Mouse (Mus musculus) spleen, adult 2 months (tissue): Measurements from ENCODE around the gene Acot9.

Experiments used
- CTCF ChIP-seq: fragments of 200-500 bp; IDR thresholded peaks from 2 replicates; pipeline ENCODE4 v1.5.1; 2011; ENCODE audit warnings: mild to moderate bottlenecking, inconsistent platforms; ENCODE audit not compliant: insufficient read depth, insufficient read length, insufficient replicate concordance; ENCODE audit errors: extremely low read depth
- POLR2A ChIP-seq: fragments of 200-500 bp; IDR thresholded peaks from 2 replicates; pipeline ENCODE4 v1.6.1; 2011; ENCODE audit warnings: low read depth, low read length, inconsistent platforms

DNA sequence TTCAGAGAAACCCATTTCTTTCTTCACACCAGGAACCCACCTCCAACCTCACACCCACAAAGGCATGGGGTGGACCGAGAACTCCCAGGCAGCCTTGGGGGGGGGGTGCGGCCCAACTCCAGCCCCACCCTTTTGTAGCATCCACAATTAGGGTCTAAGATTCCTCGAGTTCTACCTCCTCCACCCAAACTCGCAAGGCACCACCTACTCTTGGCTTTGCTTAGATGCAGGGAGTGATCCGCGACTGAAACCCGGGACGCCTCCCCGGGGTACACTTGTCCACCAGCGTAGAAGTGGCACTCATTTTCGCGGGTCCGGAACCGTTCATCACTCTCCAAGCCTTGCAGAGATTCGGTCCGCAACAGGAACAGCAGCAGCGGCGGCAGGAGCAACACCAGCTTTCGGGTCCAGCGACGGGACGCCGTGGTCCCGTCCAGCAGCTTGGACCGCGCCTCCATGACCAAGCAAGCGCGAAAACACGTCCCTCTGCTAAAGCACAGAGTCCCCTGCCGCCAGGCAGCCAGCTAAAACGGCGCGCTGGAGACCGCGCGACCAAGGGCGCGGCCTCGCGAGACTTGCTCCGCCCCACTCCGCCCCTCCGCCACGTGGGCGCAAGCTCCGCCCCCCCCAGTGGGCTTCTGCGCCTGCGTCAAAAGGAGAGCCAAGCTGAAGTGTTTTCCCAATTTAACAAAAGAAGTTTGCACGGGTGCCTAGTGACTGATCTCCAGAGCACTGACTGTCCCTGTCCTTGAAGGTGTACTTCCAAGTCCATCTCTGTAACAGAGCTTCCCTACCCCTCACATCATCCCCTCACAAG, 75.9 kb downstream of the Acot9 start:
- TF ChIP-seq POLR2A (no peak), CTCF (no peak)
